Mouse (Mus musculus) stomach, postnatal 0 days (tissue): ENCODE measurements around the gene Pop7.

Experiments
- CTCF ChIP-seq: IDR thresholded peaks from 2 replicates; pipeline ENCODE4 v1.5.1; 2016; ENCODE audit warnings: antibody characterized with exemption, low read depth, mild to moderate bottlenecking, moderate library complexity
- EP300 ChIP-seq: optimal IDR thresholded peaks from 2 replicates; pipeline ENCODE3; 2016; ENCODE audit warnings: antibody characterized with exemption

DNA sequence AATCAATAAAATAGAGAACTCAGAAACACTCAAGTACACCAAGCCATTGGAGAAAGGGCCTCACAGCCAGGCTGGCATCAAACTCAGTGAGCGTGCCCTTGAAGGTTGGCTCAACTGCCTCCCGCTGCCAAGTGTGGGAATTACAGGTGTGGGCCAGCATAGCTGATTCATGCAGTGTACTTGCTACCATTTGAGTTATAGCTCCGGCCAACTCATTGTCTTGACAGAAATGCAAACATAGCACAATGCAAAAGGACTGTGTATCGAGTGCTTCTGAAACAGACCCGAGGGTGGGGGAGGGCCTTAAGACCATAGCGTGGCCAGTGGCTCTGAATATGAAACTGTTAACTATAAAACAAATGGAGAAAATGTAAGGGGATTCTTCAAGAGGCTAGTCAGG, 1.7 kb upstream of the Pop7 start:
- TF ChIP-seq CTCF (peak; percentile 45), EP300 (no peak)
